Mouse (Mus musculus) ES-E14 (cell line): ENCODE measurements at regions not wholly inside any gene's neighbourhood (a gene's known extent, or its start where the extent isn't known, plus 50 kb on each side); places are given as distances from the start of the nearest gene placed in this dataset.

Experiments
- CHD2 ChIP-seq: IDR thresholded peaks from 2 replicates; pipeline ENCODE4 v1.6.1; 2014; ENCODE audit warnings: mild to moderate bottlenecking, low read depth, low read length, inconsistent platforms
- HCFC1 ChIP-seq: IDR thresholded peaks from 2 replicates; pipeline ENCODE4 v1.6.1; 2012; ENCODE audit warnings: low read length, inconsistent platforms, borderline replicate concordance; ENCODE audit not compliant: insufficient read depth
- MAFK ChIP-seq: IDR thresholded peaks from 2 replicates; pipeline ENCODE4 v1.6.1; 2014; ENCODE audit warnings: mild to moderate bottlenecking, low read depth, low read length, inconsistent platforms; ENCODE audit not compliant: insufficient read depth
- ZC3H11A ChIP-seq: IDR thresholded peaks from 2 replicates; pipeline ENCODE4 v1.6.1; 2012; ENCODE audit warnings: low read depth, mild to moderate bottlenecking, inconsistent platforms, low read length, borderline replicate concordance
- ZNF384 ChIP-seq: IDR thresholded peaks from 2 replicates; pipeline ENCODE4 v1.6.1; 2012; ENCODE audit warnings: low read depth, low read length, inconsistent platforms

DNA sequence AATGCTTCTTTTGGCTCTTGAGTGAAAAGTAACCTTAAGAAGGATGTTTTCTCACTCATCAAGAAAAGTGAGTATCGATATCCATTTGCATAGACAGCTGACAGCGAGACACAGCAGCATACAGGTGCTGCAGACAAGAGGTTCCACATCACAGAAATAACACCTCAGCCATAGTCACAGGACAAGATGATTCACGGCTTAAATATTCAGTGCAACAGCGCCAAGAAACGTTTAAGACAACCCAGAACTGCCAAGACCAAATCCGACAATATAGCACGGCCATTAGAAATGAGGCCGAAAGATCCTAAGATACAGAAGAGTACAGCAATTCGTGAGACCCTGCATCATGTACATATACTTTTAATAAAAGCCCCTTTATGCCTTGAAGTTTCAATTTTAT is 375.9 kb downstream of the Psat1 start:
- TF ChIP-seq MAFK (no peak), ZNF384 (no peak), ZC3H11A (no peak), HCFC1 (no peak), CHD2 (no peak)
